Mouse (Mus musculus) skeletal muscle tissue, adult 2 months (tissue): ENCODE measurements around the gene Rassf3.
A peak's percentile ranks its signal among the peaks of the same experiment; 100 is the strongest.

Experiments
- DNase-seq: peaks from one replicate; pipeline ENCODE4 v3.0.0-alpha.2; 2012; ENCODE audit warnings: low read depth, low spot score

Gene Rassf3

GRCm38 (mm10) chr10:121476190-121476967 lies at the start of gene Rassf3:
Gene Rassf3 (minus strand): TSS chr10:121476347.
- peak; percentile 92 for DNase-seq

GRCm38 (mm10) chr10:121520923-121521585 lies 44.9 kb upstream of the Rassf3 start:
- no peak for DNase-seq

- DNase-seq, result no peak
Measured at GRCm38 (mm10) chr10:121519710-121520109, 43.6 kb upstream of the Rassf3 start.

- DNase-seq, result peak; percentile 68
Measured at GRCm38 (mm10) chr10:121516008-121516600, 40.0 kb upstream of the Rassf3 start.

GRCm38 (mm10) chr10:121509751-121510643 lies 33.9 kb upstream of the Rassf3 start:
- no peak for DNase-seq

- no peak for DNase-seq
Measured at GRCm38 (mm10) chr10:121507755-121508544, 31.8 kb upstream of the Rassf3 start.

GRCm38 (mm10) chr10:121506731-121507583 lies 30.8 kb upstream of the Rassf3 start:
- DNase-seq, result peak; percentile 34

- no peak for DNase-seq
Measured at GRCm38 (mm10) chr10:121505929-121506328, 29.8 kb upstream of the Rassf3 start.

GRCm38 (mm10) chr10:121504973-121505911 lies 29.1 kb upstream of the Rassf3 start:
- DNase-seq, result peak; percentile 58

GRCm38 (mm10) chr10:121501160-121501559 lies 25.0 kb upstream of the Rassf3 start:
- no peak for DNase-seq

- DNase-seq, result no peak
Measured at GRCm38 (mm10) chr10:121500034-121500433, 23.9 kb upstream of the Rassf3 start.

- no peak for DNase-seq
Measured at GRCm38 (mm10) chr10:121499063-121499462, 22.9 kb upstream of the Rassf3 start.

GRCm38 (mm10) chr10:121498481-121498904 lies 22.3 kb upstream of the Rassf3 start:
- peak; percentile 40 for DNase-seq

- DNase-seq, result no peak
Measured at GRCm38 (mm10) chr10:121497968-121498367, 21.8 kb upstream of the Rassf3 start.

- DNase-seq, result peak; percentile 34
Measured at GRCm38 (mm10) chr10:121496616-121497015, 20.5 kb upstream of the Rassf3 start.

GRCm38 (mm10) chr10:121494163-121494425 lies 17.9 kb upstream of the Rassf3 start:
- DNase-seq, result no peak

GRCm38 (mm10) chr10:121493374-121494162 lies 17.4 kb upstream of the Rassf3 start:
- DNase-seq, result no peak
